Mouse (Mus musculus): ENCODE data around the gene D11Wsu47e.

GRCm38 (mm10) chr11:113727992-113728391, 43.8 kb downstream of the D11Wsu47e start:
- TF ChIP-seq CTCF (IDR thresholded peaks at IDR 0.05; ENCODE audit: low read depth, low read length) (no peak), TAL1 (conservative IDR thresholded peaks at IDR 0.05; ENCODE audit: low read depth, low read length) (no peak), GATA1 (IDR thresholded peaks at IDR 0.05; ENCODE audit: borderline replicate concordance, low read length) (no peak), GATA2 (IDR thresholded peaks at IDR 0.05; ENCODE audit: borderline replicate concordance, low read depth, low read length) (no peak), POLR2AphosphoS5 (IDR thresholded peaks at IDR 0.05; ENCODE audit: insufficient replicate concordance, low read depth, low read length) (no peak)
